In genomic region chr19:43523551-43523950, GRCm38 (mm10) we compare ENCODE assay signal across 8 mouse cellular contexts. TPM values are rescaled to one million over a fixed set of nuclear protein-coding genes. Genes with fewer than 3 reads are reported as not detected.
A peak's percentile ranks its signal among the peaks of the same experiment; 100 is the strongest.
DNase-seq lines count a peak whose midpoint lies in the region; ATAC-seq and TF ChIP-seq lines count a peak whose summit lies in the region.

No protein-coding gene starts in this region.

- no peak for ATAC-seq in forebrain, embryonic 16.5 days
- ATAC-seq in lung, postnatal 0 days = no peak

- no peak for TF ChIP-seq POLR2A in brain, embryonic 14.5 days (IDR thresholded peaks at IDR 0.05; ENCODE audit: borderline replicate concordance, extremely low read depth, insufficient read depth, insufficient read length, poor library complexity, severe bottlenecking)
- no peak for TF ChIP-seq POLR2A in kidney, adult 2 months (IDR thresholded peaks at IDR 0.05; ENCODE audit: low read depth, low read length)

- H3K4me1 ChIP-seq in forebrain, embryonic 16.5 days (replicated peaks; ENCODE audit: control insufficient read depth, insufficient read depth, low read length) = peaks cover 34% of the 10 kb centered on the region
- H3K4me1 ChIP-seq in kidney, adult 2 months (ENCODE audit: control insufficient read depth, insufficient read depth, low read length) = peaks cover 22% of the 10 kb centered on the region
- peaks cover 11% of the 10 kb centered on the region; the same call in 1 of the 2 replicates for H3K4me1 ChIP-seq in lung, postnatal 0 days (ENCODE audit: insufficient read depth, low read depth, low read length)

- H3K36me3 ChIP-seq in forebrain, embryonic 16.5 days (ENCODE audit: control insufficient read depth, insufficient read depth) = no peaks in the 10 kb centered on the region
- H3K36me3 ChIP-seq in kidney, adult 2 months (ENCODE audit: control insufficient read depth, insufficient read depth, low read length) = no peaks in the 10 kb centered on the region
- H3K36me3 ChIP-seq in lung, postnatal 0 days (ENCODE audit: insufficient read depth, low read length) = no peaks in the 10 kb centered on the region

- H3K27ac ChIP-seq in forebrain, embryonic 16.5 days (ENCODE audit: low read length) = no peak overlapping the region
- peak overlapping the region; percentile 84 for H3K27ac ChIP-seq in kidney, adult 2 months (ENCODE audit: insufficient read depth, low read depth, low read length)
- no peak overlapping the region for H3K27ac ChIP-seq in lung, postnatal 0 days (ENCODE audit: low read length)

- WGBS in forebrain, embryonic 16.5 days = 6% methylated on average over 12 of the region's 12 CpGs
- 2% methylated on average over 12 of the region's 12 CpGs for WGBS in kidney, adult 2 months
- WGBS in lung, postnatal 0 days = 4% methylated on average over 12 of the region's 12 CpGs

- peak overlapping the region; percentile 65 for H3K9ac ChIP-seq in forebrain, embryonic 16.5 days (replicated peaks; ENCODE audit: low read depth, low read length)
- H3K9ac ChIP-seq in lung, postnatal 0 days (replicated peaks; ENCODE audit: low read depth) = no peak overlapping the region

- no peaks in the 10 kb centered on the region for H3K9me3 ChIP-seq in forebrain, embryonic 16.5 days (ENCODE audit: control insufficient read depth, low read length)
- no peaks in the 10 kb centered on the region for H3K9me3 ChIP-seq in lung, postnatal 0 days (ENCODE audit: low read length)

- no peaks in the 10 kb centered on the region for H3K27me3 ChIP-seq in forebrain, embryonic 16.5 days (replicated peaks; ENCODE audit: control insufficient read depth, insufficient read depth, low read length)
- no peaks in the 10 kb centered on the region for H3K27me3 ChIP-seq in kidney, adult 2 months (replicated peaks; ENCODE audit: control insufficient read depth, insufficient read depth, low read length)
- H3K27me3 ChIP-seq in lung, postnatal 0 days (replicated peaks; ENCODE audit: insufficient read depth, low read length) = 0 out of 2 replicates have a peak, but pooled peaks cover 4% of the 10 kb centered on the region

- TF ChIP-seq EP300 in lung, postnatal 0 days (IDR thresholded peaks at IDR 0.05) = no peak

- peak; percentile 62 for DNase-seq in layer of hippocampus, adult 11-12 months (ENCODE audit: low spot score)
- no peak for DNase-seq in layer of hippocampus, postnatal 36 days
- DNase-seq in brain, embryonic 14.5 days (ENCODE audit: low read depth) = peak; percentile 28
- peak; percentile 37 for DNase-seq in kidney, adult 2 months
- DNase-seq in lung, postnatal 0 days (ENCODE audit: low spot score) = peak; percentile 30
- DNase-seq in right cerebral cortex, adult 18-20 months = peak; percentile 52
- no peak for DNase-seq in gastrocnemius, postnatal 25 days

- H3K4me3 ChIP-seq in forebrain, embryonic 16.5 days (replicated peaks; ENCODE audit: low read length) = peak overlapping the region; percentile 74
- peak overlapping the region; percentile 66 for H3K4me3 ChIP-seq in kidney, adult 2 months (ENCODE audit: insufficient read depth, low read depth, low read length)
- peak overlapping the region; percentile 56 for H3K4me3 ChIP-seq in lung, postnatal 0 days (ENCODE audit: low read depth, low read length)

- TF ChIP-seq CTCF in brain, embryonic 14.5 days (IDR thresholded peaks at IDR 0.05; ENCODE audit: borderline replicate concordance, extremely low read depth, insufficient read depth, insufficient read length) = no peak
- TF ChIP-seq CTCF in kidney, adult 2 months (conservative IDR thresholded peaks at IDR 0.05; ENCODE audit: insufficient read depth, insufficient read length, low read depth, low read length) = no peak
- no peak for TF ChIP-seq CTCF in lung, postnatal 0 days (IDR thresholded peaks at IDR 0.05)

- H3K4me2 ChIP-seq in forebrain, embryonic 16.5 days (ENCODE audit: low read length) = peak overlapping the region; percentile 82
- peak overlapping the region; percentile 73 for H3K4me2 ChIP-seq in lung, postnatal 0 days (replicated peaks; ENCODE audit: low read depth, low read length)

RNA-seq across cellular contexts. Expression of gene Got1, which starts 0.9 kb away (rescaled TPM):
- total RNA-seq in layer of hippocampus, postnatal 36 days (2021) = 100 to 1,000 TPM; 308 to 355 TPM
- 63.1 and 66.7 TPM in 2 replicates for polyA plus RNA-seq in brain, embryonic 14.5 days (2012; rRNA removed)
- polyA plus RNA-seq in forebrain, embryonic 16.5 days (2015; fragmentation: Nextera tagmentation; extraction: Ambion mirVana) = 72.2 and 78.6 TPM in 2 replicates
- polyA plus RNA-seq in kidney, adult 2 months (2012; rRNA removed) = 107 and 118 TPM in 2 replicates
- 14.2 and 15.6 TPM in 2 replicates for polyA plus RNA-seq in lung, postnatal 0 days (2015; fragmentation: Nextera tagmentation; extraction: Ambion mirVana)
- total RNA-seq in gastrocnemius, postnatal 25 days (2021) = 100 to 1,000 TPM; 350 to 495 TPM

Comparison
In these comparisons a context has a peak if more than half of its experiments do, and no peak if none do; other contexts are left out.
1. DNase-seq: peak in layer of hippocampus, adult 11-12 months (single experiment), brain, embryonic 14.5 days (single experiment), kidney, adult 2 months (single experiment), lung, postnatal 0 days (single experiment) and right cerebral cortex, adult 18-20 months (single experiment); none in layer of hippocampus, postnatal 36 days (0 of 2) and gastrocnemius, postnatal 25 days (single experiment).
2. Peak in every context shown above with its lines, with median percentiles within 50 percentile points of each other: H3K4me3 ChIP-seq.